Mouse (Mus musculus) R1 (cell line): ENCODE measurements around the gene Cbl.

Experiments
- DNase-seq: peaks from one replicate; pipeline ENCODE4 v3.0.0-alpha.2; 2018; ENCODE audit warnings: low read depth, low spot score

Gene Cbl

DNA sequence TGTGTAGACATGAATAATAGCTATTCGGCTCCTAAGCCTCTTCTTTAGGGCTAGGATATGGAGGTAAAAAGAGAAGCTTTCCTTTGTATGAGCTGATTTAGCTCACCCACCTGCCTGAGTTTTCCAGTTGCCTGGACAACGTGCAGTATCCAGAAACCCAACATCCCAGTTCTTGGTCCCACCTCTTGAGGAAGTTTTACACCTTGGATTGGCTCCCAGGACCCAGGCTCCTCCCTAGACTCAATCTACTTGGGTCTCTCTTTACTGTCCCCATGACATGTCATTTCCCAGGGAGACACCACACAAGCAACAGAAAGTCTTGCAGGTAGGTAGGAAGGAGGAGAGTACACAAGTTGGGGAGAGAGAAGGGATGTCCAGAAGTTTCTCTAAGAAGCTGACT is 6.5 kb upstream of the Cbl start, which contains the start of gene Ccdc153:
Gene Ccdc153 (plus strand): TSS at position 278 of the 400 bp plus-strand sequence.
- no peak for DNase-seq

DNA sequence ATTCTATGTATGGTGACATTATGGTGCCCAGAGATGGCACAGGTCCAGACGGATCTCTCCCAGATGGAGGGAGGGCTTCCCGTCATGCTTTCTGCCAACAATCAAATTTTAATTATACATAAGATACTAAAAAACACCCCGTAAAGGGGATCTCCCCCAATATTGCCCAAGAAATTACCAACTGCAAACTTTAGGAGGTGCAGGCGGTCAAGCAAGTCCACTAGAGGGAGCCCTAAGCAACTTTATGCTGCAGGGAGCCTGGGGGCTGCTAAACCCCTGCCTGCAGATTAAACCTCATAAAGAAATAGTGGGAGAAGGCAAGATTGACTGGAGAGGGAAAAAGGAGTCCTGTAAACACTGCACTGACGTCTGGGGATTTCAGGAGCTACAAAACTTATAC is 5.6 kb upstream of the Cbl start:
- DNase-seq: peak; percentile 57

DNA sequence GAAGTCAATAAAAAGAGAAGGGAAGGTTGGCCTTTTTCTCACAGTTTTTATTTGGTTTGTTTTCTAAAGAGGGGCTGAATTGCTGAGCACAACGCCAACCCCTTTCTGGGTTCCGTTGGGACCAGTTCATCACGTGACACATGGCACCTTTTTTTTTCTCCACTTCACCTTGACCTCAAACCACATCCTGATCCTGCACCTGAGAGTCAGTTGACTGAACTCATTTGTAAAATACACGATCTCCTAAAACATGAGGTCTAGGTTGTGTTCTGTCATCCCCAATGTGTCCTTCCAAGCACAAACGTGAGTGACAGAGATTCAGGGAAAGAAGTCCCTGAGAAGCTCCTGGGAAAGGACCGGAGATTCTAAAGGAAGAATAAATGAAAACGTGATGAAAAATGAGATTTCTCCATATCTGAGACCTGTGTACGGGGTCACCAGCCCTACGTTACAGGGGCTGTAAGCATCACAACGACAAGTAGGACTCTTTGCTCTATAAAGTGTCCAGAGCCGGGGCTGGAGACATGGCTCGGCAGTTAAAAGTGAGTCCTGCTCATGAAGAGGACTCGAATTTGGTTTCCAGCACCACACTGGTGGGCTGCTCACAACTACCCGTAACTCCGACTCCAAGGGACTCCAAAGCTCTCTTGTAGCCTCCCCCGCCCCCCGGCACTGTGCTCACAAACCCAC is 4.8 kb upstream of the Cbl start:
- DNase-seq: no peak

DNA sequence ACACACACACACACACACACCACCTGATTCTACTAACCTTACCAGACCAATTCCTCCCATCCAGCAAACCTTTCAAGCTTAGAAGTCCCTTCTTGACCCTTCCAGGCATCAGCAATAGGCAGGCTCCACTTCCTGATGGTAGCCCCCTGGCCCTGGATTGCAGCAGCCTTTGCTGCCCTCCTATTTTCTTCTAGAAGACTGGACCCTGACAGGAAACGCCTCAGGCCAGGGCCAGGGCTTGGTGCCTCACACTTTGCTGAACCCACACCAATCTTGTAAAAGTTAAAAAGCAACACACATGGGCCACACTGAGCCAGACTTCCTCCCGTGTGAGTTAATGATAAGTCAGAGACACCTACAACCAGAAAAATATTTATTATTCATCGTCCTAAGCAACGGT is 3.3 kb upstream of the Cbl start:
- DNase-seq: no peak

DNA sequence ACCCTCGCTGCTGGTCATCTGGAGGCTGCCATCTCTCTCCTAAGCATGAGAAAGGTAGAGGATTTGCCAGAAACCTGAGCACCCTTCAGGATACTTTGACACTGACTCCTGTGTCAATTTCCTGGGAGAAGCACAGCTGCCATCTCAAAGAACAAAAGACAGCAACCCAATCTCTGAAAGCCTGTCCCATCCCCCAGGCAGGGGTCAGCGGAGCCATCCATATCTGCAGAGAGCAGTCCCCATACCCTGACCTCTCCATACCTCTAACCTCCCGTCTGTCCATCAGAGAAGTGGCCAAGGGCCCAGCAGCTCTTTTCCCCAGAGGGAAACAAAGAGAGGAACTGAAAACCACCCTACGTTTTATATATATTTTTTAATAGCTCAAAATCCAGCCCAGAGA is 2.8 kb upstream of the Cbl start:
- DNase-seq: no peak

DNA sequence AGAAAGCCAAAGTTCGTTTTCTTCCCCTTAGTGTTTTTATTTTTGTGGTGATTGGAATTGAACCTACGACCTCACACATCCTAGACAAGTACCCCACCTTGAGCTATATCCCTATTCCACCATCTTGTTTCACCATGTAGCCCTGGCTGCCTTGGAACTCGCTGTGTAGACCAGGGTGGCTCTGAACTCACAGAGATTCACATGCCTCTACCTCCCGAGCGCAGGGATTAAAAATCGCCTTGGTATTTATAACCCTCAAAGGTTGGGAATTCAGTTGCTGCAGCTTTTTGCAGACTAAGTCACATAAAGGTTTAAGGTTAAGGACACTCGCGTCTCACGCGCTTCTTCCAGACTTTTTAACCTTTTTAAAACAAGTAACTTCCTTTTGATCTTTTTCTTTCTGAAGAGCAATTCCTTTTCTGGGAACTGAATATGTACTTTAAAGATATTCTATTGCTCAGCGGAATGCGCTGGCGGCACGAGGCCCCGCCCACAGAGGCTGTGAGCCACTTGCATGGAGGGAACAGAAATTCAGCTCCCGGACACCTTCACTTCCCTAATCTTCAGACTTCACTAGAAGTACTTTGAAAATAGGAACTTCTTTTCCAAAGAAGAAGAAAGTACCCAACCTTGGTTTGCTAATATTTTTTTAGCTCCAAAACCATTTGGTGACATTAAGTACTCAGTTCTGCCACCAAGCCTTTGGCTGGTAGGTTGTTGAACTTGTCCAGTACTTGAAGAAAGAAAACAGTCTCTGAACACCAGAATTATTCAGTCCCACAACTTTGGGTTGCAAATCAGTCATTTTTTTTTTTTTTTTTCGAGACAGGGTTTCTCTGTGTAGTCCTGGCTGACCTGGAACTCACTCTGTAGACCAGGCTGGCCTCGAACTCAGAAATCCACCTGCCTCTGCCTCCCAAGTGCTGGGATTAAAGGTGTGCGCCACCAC is 904 bp upstream of the Cbl start:
- DNase-seq: peak; percentile 75

DNA sequence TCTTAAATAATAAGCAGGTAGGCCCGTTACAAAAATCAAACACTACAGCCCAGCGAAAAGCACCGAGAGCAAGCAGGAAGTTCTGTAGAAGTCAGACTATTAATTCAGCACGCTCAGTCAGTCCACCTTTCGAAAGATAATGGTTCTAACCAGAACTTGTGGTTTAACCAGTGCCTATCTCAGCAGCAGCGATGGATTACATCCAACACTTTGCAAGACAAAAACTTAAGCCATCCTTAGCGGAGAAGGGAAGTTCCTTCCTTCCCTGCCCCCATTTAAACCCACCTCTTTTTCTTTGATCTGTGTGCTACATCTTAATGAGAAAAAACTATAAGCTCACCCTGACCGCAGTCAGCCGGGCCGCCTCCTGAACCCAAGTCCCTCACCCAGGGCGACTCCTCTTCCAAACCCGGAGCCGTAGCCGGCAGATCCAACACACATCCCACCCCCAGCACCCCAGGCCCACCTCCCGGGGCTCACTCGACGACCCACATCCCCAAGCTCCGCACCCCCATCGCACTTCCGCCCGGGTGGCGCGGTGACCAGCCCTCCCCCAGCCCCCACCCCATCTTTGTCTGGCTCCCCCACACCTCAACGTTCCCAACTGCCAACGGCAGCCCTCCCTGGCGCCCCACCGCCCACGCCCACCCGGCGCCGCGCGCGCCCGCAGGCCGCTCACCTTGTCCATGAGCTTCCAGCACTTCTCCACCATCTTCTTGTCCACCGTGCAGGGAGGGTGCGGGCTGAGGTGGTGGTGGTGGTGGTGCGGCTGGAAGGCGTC is 638 bp downstream of the Cbl start:
- peak; percentile 85 for DNase-seq

DNA sequence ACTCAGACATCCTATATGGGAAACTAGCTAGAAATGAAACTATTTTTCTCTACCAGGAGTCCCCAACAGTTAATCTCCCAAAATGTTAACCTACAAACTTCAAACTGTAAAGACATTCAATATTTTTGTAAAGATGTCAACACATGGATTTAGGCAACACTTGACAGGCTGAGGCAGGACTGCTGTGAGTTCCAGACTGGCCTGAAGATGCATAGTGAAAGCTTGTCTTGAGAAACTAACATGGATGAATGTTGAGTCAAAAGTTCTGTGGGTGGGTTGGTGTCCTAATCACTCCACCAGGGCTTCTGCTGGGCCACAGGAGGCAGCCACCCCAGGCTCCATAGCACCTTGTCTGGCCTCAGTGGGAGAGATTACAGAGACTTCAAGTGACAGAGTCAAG is 2.2 kb downstream of the Cbl start:
- no peak for DNase-seq

DNA sequence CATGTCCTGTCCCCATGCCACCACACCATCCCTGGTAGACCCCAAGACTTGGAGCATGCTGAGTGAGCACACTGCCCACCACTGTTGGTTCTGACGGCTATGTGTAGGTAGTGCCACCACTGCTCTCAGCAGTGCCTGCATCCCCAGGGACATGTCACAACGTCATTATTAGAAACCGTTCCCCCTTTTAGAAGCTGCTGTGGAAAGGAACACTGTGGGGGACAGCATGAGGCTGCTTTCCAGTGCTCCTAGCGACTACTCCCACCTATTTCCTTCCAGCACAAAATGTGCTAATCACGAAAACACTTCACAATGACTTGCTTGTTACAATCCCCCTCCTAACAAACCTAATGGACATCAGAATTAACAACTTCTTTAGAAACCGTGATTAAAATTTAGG is 7.9 kb downstream of the Cbl start:
- no peak for DNase-seq

DNA sequence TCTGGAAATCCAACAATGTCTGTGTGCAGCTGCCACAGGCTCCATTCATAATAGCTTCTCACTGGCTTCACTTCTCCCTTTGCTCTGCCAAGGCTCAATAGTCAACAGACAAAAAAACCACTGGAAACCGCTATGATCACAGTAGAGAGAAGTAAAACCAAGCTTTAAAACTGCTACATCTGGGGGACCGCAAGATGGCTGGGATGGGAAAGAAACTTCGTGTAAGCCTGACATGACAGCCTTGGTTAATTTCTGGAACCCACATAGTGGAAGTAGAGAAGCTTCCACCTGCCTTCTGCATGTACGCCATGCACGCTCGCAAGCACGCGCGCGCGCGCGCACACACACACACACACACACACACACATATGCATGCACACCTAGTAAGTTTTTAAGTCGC is 20.3 kb downstream of the Cbl start:
- no peak for DNase-seq

DNA sequence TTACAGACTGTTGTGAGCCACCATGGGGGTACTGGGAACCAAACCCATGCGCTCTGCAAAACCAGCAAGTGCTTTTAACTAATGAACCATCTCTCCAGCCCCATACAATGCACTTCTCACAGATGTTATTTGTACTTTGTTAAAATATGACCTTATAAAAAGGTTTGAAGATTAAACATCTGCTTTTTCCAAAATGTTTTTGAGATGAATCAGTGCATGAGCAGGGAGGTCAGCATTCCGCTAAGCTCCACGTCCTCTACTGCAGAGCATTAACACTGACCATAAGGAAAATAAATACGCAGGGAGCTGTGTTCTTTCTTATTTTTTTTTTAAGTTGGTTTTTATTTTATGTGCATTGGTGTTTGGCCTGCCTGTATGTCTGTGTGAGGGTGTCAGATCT is 21.4 kb downstream of the Cbl start:
- no peak for DNase-seq

DNA sequence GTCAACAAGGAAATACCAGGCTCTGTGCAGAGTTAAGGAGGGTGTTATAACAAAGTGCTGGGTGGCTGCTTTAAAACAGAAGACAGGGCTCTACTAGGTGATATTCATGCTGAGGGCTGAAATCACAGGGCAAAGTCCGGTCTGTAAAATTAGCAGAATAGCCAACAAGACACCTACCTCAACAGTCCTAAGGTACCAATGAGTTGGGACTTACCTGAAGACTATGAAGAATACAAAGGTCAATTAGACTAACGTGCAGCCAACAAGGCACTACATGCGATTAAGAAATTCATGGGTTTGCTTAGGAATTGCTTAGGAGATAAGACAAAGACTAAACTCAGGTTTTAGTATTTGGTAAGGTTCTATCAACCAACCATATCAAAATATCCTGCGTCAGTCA is 24.4 kb downstream of the Cbl start:
- no peak for DNase-seq

DNA sequence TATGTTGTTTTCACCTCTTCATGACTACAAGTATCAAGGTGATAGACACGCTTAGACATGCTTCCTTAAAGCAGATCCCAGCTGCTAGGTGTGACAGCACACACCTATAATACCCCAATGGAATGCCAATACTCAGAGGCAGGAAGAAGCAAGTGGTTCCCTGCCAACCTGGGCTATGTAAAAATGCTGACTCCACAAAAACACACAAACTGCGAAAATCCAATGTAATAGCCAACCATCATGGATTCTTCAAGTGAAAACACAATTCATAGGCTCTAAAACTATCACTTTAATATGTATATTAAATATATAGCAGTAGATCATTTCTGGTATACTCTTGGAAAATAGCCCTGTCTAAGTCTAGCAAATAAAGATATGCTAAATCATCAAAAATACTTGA is 26.0 kb downstream of the Cbl start:
- DNase-seq: no peak

DNA sequence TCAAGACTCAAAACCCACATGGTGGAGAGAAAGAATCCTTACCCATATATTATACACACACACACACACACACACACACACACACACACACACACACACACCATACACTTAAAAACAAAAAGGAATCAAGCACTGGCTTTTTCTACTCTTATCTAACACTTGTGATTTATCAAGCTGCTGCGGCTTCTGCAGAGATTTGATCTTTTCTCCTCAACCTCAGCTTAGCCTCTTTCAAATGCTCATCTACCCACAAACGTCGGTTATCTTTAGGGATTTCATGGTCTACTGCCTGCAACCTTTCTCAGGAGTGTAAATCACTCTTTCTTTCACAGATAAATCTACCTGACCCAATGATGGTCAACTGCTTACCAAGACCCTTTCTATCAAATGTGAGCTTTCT is 33.4 kb downstream of the Cbl start:
- DNase-seq: no peak

DNA sequence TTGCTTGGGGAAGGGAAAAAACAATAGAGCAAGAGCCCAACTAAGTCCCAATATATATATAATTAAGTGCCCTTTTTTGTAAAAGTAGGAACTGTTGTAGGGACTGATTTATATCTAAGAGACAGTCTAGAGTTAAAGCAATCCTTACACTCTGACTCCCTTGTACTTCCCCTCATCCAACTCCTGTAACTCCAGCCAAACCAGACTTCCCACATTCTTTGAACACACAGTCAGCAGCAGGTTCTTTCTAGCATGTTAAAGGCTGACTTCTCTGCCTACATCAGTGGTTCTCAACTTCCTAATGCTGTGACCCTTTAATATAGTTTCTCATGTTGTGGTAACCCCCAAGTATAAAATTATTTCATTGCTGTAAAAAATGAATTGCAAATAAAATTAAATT is 34.3 kb downstream of the Cbl start:
- no peak for DNase-seq

DNA sequence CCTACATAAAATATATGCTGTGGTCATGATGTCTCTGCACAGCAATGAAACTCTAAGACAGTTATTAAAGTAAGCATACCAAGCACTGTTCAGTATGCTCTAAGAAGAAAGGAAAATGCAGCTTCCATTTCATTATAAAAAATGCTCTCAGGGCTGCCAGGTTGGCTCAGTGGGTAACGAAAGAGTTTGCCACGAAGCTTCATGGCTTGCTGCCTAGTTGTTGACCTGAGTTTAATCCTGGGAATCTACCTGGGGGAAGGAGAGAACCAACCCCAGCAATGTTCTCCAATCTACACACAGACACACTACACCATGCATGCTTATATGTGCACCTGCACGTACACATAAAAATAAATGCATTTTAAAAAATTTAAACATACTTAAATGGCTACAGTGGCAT is 34.7 kb downstream of the Cbl start:
- no peak for DNase-seq

DNA sequence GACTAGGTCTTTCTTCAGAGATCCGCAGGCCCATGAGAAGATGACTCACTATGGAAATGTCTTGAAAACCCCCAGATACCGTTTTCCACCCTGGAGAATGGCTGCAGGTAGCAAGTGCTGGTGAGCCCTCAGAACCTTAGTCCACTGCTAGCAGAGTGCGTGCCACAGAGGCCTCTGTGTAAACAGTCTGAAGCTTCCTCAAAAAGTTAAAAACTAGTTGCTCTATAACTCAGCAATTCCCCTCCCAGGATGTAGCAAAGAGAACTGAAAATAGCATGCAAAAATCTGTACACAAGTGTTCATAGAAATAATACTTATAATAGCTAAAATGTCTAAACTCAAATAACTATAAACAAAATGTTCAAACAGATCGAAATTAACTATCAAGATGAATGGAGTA is 37.5 kb downstream of the Cbl start:
- no peak for DNase-seq

DNA sequence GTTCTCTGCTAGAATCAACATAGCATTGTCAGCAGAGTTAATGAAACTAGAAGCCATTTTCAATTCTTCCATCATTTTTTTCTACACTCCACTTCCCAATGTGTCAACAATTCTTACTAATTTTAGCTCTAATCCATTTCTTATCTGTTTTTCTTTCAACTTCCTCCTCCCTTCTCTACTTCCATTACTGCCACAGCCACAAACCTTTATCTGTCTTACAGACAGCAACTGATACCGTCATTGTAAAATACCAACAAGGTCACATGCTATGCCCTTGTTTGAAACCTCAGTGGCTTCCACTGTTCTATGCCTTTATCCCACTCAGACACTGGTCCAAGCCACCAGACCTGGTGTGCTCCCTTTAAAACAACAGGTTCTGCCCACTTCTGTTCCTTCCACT is 39.8 kb downstream of the Cbl start:
- no peak for DNase-seq

DNA sequence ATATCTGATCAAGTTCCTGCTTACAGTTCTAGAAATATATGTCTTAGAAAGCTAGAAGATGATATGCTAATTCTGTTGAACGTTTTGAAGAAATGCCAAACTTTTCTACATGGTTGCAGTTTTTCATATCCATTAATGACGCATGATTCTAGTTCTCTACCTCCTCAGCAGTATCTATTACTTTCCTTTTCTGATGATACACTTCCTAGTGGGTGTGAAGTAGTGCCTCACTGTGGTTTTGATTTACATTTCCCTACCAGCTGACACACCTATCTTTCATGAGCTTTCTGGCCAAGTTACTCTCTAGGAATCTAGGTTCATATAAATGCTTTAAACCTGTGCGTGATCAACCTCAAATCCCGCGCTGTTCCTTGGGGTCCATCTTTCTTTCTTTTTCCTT is 41.1 kb downstream of the Cbl start:
- no peak for DNase-seq

DNA sequence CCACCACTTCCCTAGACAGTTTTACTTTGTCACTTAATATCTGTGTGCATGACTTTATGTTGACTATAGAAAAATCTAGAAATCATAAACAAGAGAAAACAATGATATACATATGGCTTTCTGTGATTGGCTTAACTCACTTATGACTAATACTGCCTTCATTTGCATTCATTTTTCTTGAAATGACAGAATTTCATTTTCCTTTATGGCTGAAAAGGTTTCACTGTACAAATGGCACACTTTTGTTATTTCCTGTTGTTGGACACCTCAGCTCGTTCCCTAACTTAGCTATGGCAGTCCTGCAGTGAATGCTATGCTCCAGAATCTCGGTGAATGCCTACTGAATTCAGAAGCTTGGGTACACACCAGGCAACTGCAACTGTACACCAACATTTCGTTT is 41.5 kb downstream of the Cbl start:
- DNase-seq: no peak

DNA sequence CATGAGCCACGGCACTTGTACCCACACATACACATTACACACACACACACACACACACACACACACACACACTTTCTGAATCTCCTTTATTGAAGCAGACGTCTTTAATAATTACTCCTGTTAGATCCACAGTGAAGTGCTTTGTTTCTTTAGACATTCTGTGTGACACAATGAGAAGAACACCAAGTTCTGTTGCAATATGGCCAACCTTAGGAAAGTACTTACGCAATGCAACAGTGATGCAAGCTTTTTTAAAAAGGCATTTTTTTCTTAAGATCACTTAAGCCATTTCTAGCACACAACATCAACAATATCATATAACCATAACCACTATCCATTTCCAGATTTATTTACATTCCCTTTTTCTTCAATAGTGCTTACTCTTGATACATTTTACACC is 42.7 kb downstream of the Cbl start:
- no peak for DNase-seq

DNA sequence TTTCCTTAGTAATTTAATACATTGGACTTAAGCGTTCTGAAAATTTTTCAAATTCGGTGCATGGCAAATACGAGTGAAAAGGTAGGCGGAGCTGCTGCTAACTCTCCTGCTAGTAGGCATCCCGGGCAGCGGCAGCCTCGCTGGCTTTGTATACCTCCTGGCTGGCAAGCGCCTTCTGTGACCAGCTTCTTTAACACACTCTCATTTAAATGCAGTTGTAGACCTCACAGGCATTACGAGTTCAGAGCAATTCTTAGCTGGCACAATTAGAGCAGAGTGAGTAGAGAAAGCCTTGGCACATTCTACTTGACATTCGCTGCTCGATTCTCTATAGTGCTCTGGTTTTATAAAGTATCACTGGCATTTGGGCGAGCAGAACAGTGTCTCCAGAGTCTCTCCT is 45.6 kb downstream of the Cbl start:
- no peak for DNase-seq
